Mouse (Mus musculus): Measurements from ENCODE around the gene Notch1.

GRCm38 (mm10) chr2:26507961-26508391 is 8.5 kb downstream of the Notch1 start:
- TF ChIP-seq CTCF (IDR thresholded peaks at IDR 0.05; ENCODE audit: extremely low read depth, insufficient read depth, low read length): no peak
- TF ChIP-seq POLR2A (IDR thresholded peaks at IDR 0.05; ENCODE audit: extremely low read depth, insufficient read depth, low read length): no peak

Data from cortical plate, adult 2 months (tissue).